Mouse (Mus musculus): ENCODE results near the gene Myoc. TPM values are rescaled to one million over a fixed set of nuclear protein-coding genes. Genes with fewer than 3 reads are reported as not detected.

Myoc gene
- 0.09 TPM in 1 of 2 replicates, not detected in the other for polyA plus RNA-seq (2012; rRNA removed)

DNA sequence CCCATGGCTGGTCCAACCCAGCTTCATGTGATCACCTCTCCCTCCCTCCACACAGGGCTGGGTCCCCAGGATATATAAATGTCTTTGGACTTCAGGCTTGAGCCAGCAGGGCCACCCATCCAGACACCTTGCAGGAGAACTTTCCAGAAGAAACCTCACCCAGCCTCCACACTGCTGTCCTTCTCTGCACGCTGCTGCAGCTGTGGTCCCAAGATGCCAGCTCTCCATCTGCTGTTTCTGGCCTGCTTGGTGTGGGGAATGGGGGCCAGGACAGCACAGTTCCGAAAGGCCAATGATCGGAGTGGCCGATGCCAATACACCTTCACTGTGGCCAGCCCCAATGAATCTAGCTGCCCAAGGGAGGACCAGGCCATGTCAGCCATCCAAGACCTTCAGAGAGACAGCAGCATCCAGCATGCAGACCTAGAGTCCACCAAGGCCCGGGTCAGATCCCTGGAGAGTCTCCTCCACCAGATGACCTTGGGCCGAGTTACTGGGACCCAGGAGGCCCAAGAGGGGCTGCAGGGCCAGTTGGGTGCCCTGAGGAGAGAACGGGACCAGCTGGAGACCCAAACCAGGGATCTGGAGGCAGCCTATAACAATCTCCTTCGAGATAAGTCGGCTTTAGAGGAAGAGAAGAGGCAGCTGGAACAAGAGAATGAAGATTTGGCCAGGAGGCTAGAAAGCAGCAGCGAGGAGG is at the start of gene Myoc:
Gene Myoc (plus strand): TSS at position 105 of the 700 bp plus-strand sequence.
- Histone ChIP-seq H3K36me3 (ENCODE audit: control insufficient read depth, insufficient read depth, low read length) (no peaks in the 10 kb centered on the region), H3K4me3 (ENCODE audit: low read depth, low read length) (no peak within 1 kb of the TSS), H3K4me1 (ENCODE audit: control insufficient read depth, insufficient read depth, insufficient read length, low read length) (no peaks in the 10 kb centered on the region), H3K27ac (ENCODE audit: insufficient read depth, low read depth, low read length) (no peak within 1 kb of the TSS), H3K27me3 (ENCODE audit: control insufficient read depth, insufficient read depth, low read length) (no peaks in the 10 kb centered on the region)
- TF ChIP-seq CTCF (IDR thresholded peaks at IDR 0.05; ENCODE audit: extremely low read depth, insufficient read length, insufficient replicate concordance, low read depth, low read length) (no peak), POLR2A (IDR thresholded peaks at IDR 0.05; ENCODE audit: low read depth, low read length) (no peak)
- 77% methylated on average over 10 of the region's 10 CpGs for WGBS

DNA sequence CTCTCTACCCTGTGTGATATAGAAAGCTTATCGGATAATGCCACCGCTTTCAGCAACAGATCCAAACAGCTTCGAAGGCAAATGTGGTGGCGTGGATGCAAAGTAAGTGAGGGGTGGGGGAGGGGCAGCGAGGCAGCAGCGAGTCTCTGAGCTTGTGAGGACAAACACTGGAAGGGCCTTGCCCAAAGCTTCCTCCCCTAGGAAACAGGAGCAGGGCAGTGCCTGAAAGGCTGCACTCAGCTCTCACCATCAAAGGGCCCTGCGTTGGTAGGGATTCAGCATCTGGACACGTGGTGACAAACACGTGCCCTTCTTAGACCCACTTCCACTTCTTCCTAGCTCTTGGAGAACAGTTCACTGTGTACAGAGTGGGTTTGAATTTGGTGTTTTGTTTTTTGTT is 49.5 kb upstream of the Myoc start:
- TF ChIP-seq POLR2A (IDR thresholded peaks at IDR 0.05; ENCODE audit: low read depth, low read length) = no peak
- TF ChIP-seq CTCF (IDR thresholded peaks at IDR 0.05; ENCODE audit: extremely low read depth, insufficient read length, insufficient replicate concordance, low read depth, low read length) = no peak
- Histone ChIP-seq H3K36me3 (ENCODE audit: control insufficient read depth, insufficient read depth, low read length) (peaks cover 9% of the 10 kb centered on the region), H3K4me3 (ENCODE audit: low read depth, low read length) (no peak overlapping the region), H3K27ac (ENCODE audit: insufficient read depth, low read depth, low read length) (no peak overlapping the region), H3K4me1 (ENCODE audit: control insufficient read depth, insufficient read depth, insufficient read length, low read length) (no peaks in the 10 kb centered on the region), H3K27me3 (ENCODE audit: control insufficient read depth, insufficient read depth, low read length) (no peaks in the 10 kb centered on the region)
- 62% methylated on average over 9 of the region's 9 CpGs for WGBS

DNA sequence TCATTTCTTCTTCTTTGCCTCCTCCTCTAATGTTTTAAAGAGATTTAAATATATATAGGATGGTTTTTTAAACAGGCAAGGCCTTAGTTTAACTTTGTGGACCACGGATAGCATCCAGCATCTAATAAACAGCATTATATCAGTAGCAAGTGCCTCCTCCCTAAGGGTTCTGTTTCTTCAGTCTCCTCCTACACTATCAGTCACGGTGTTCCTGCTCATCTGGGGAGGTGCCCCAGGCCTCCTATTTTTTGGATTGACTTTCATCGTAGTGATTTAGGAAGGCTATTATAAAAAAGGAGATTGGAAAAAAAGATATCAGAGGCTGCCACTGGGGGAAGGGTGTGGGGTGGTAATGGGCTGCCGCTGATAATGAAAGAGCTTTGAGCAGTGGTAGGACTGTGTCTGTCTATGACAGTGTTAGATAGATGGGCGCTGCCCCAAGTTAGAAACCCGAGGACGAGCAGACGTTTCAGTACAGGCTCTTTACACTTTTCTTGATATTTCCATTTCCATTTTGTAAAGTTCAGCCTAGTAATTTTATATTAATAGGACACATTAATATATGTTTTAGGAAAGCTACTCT is 48.4 kb upstream of the Myoc start:
- H3K4me1 ChIP-seq (ENCODE audit: control insufficient read depth, insufficient read depth, insufficient read length, low read length) = no peaks in the 10 kb centered on the region
- 91% methylated on average over 8 of the region's 8 CpGs for WGBS
- no peaks in the 10 kb centered on the region for H3K27me3 ChIP-seq (ENCODE audit: control insufficient read depth, insufficient read depth, low read length)
- H3K36me3 ChIP-seq (ENCODE audit: control insufficient read depth, insufficient read depth, low read length) = peaks cover 7% of the 10 kb centered on the region; the same call in 1 of the 2 replicates
- TF ChIP-seq CTCF (IDR thresholded peaks at IDR 0.05; ENCODE audit: extremely low read depth, insufficient read length, insufficient replicate concordance, low read depth, low read length) = no peak
- TF ChIP-seq POLR2A (IDR thresholded peaks at IDR 0.05; ENCODE audit: low read depth, low read length) = no peak
- H3K4me3 ChIP-seq (ENCODE audit: low read depth, low read length) = no peak overlapping the region
- H3K27ac ChIP-seq (ENCODE audit: insufficient read depth, low read depth, low read length) = no peak overlapping the region

DNA sequence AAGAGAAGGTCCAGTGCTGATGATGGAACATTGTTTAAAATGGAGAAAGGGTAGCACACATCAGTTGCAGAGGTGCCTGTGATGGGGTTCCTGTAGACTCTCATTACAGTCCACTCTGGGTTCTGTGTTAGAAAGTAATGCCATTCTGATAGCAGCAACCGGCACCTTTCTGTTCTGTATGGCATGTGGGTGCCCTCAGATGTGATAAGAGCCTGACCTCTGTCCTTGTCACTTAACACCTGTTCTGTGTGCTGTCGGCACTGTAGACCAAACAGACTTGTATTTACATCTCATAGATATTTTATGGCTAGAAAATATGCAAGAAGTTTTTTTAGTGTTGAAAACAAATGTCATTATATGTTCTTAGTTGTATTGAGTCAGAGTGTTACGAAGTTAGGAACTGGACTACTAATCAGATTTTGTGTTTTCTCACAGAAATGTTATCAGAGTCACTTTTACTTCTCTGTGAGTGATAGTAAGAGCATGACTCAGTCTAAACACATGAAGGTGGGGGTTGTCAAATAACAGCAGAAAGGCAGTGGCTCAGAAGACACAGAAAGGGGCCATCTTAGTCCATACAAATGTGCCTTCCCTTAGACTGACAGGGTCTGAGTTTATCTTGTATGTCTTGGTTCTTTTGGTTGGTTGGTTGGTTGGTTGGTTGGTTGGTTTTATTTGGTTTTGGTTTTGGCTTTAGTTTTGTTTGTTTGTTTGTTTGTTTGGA is 41.4 kb upstream of the Myoc start:
- no peak overlapping the region for H3K4me3 ChIP-seq (ENCODE audit: low read depth, low read length)
- H3K27me3 ChIP-seq (ENCODE audit: control insufficient read depth, insufficient read depth, low read length) = no peaks in the 10 kb centered on the region
- no peak overlapping the region for H3K27ac ChIP-seq (ENCODE audit: insufficient read depth, low read depth, low read length)
- H3K4me1 ChIP-seq (ENCODE audit: control insufficient read depth, insufficient read depth, insufficient read length, low read length) = no peaks in the 10 kb centered on the region
- no peak for TF ChIP-seq POLR2A (IDR thresholded peaks at IDR 0.05; ENCODE audit: low read depth, low read length)
- no peak for TF ChIP-seq CTCF (IDR thresholded peaks at IDR 0.05; ENCODE audit: extremely low read depth, insufficient read length, insufficient replicate concordance, low read depth, low read length)
- 48% methylated on average over 3 of the region's 3 CpGs for WGBS
- peaks cover 18% of the 10 kb centered on the region for H3K36me3 ChIP-seq (ENCODE audit: control insufficient read depth, insufficient read depth, low read length)

DNA sequence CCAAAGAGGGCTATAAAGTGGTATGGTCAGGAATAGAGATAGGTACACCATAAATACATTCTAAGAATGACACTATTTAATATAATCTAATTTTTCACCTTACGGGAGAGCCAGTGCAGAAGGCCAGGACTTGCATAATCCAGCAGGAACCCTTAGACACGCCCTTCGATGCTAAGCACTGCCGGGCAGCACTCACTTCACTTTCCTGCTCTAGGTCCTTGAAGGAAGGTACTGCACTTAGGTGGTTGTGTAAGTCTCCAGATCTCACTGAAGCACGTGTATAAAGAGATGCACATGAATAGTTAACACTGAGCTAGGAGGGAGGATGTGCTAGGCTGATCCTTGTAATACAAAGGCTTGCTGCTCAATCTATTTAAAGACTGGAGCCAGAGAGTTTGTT is 39.3 kb upstream of the Myoc start:
- H3K27ac ChIP-seq (ENCODE audit: insufficient read depth, low read depth, low read length) = no peak overlapping the region
- H3K4me1 ChIP-seq (ENCODE audit: control insufficient read depth, insufficient read depth, insufficient read length, low read length) = no peaks in the 10 kb centered on the region
- H3K27me3 ChIP-seq (ENCODE audit: control insufficient read depth, insufficient read depth, low read length) = no peaks in the 10 kb centered on the region
- 87% methylated on average over 5 of the region's 5 CpGs for WGBS
- TF ChIP-seq POLR2A (IDR thresholded peaks at IDR 0.05; ENCODE audit: low read depth, low read length) (no peak), CTCF (IDR thresholded peaks at IDR 0.05; ENCODE audit: extremely low read depth, insufficient read length, insufficient replicate concordance, low read depth, low read length) (no peak)
- peaks cover 18% of the 10 kb centered on the region for H3K36me3 ChIP-seq (ENCODE audit: control insufficient read depth, insufficient read depth, low read length)
- no peak overlapping the region for H3K4me3 ChIP-seq (ENCODE audit: low read depth, low read length)

DNA sequence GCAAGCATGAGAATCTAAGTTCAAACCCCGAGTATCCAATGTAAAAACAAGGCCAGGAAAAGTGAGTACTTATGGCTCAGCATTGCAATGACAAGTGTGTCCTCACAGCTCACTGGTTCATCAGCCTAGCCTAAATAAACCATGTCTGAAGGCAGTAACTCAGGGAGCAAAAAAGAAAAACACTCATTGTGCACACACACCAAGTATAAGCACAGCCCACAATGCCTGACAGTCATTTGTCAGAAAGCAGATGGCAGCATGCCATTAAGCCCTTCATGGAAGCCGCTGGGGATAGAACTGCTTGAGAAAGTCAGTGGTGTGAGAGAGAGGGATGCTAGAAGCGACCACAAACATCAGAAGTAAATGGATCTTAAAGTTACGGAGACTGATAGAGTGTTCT is 37.7 kb upstream of the Myoc start:
- Histone ChIP-seq H3K4me1 (ENCODE audit: control insufficient read depth, insufficient read depth, insufficient read length, low read length) (no peaks in the 10 kb centered on the region), H3K27ac (ENCODE audit: insufficient read depth, low read depth, low read length) (no peak overlapping the region), H3K27me3 (ENCODE audit: control insufficient read depth, insufficient read depth, low read length) (no peaks in the 10 kb centered on the region), H3K36me3 (ENCODE audit: control insufficient read depth, insufficient read depth, low read length) (peaks cover 13% of the 10 kb centered on the region), H3K4me3 (ENCODE audit: low read depth, low read length) (no peak overlapping the region)
- no peak for TF ChIP-seq CTCF (IDR thresholded peaks at IDR 0.05; ENCODE audit: extremely low read depth, insufficient read length, insufficient replicate concordance, low read depth, low read length)
- no peak for TF ChIP-seq POLR2A (IDR thresholded peaks at IDR 0.05; ENCODE audit: low read depth, low read length)
- whole genome bisulfite sequencing = 84% methylated on average over 4 of the region's 4 CpGs

DNA sequence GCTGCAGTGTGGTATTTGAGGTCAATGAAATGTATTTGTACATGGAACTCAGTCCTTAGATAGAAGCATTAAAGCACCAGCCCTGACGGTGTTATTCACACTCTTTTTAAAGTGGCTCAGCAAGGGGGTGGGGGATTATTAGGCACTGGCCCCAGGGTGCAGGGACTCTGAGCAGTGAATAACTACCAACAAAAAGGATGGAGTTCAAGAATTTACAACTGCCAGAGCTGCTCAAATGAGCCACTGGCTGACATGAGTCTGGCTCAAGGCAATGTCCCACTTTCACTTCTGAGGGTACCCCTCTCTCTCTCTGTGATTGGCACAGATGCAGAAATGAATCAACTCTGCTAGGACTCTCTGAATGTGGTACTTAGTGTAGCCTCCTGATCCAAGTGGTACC is 30.8 kb upstream of the Myoc start:
- Histone ChIP-seq H3K27ac (ENCODE audit: insufficient read depth, low read depth, low read length) (no peak overlapping the region), H3K4me1 (ENCODE audit: control insufficient read depth, insufficient read depth, insufficient read length, low read length) (no peaks in the 10 kb centered on the region), H3K27me3 (ENCODE audit: control insufficient read depth, insufficient read depth, low read length) (no peaks in the 10 kb centered on the region), H3K36me3 (ENCODE audit: control insufficient read depth, insufficient read depth, low read length) (no peaks in the 10 kb centered on the region), H3K4me3 (ENCODE audit: low read depth, low read length) (no peak overlapping the region)
- TF ChIP-seq POLR2A (IDR thresholded peaks at IDR 0.05; ENCODE audit: low read depth, low read length) = no peak
- WGBS = 42% methylated on average over 1 of the region's 1 CpGs
